In genomic region chr3:146049951-146050350, GRCm38 (mm10) we compare ENCODE assay signal across 27 mouse cellular contexts. TPM values are rescaled to one million over a fixed set of nuclear protein-coding genes. Genes with fewer than 3 reads are reported as not detected.
DNase-seq lines count a peak whose midpoint lies in the region; ATAC-seq lines count a peak whose summit lies in the region.
"Had no signal": no experiment of that assay in that cellular context is flagged by ENCODE, and none has a peak within 500 bp of the region (broad histone marks: within the 10 kb centered on the region; RNA-seq: fewer than 3 reads in every experiment).

No protein-coding gene starts in this region.

- H3K27me3 ChIP-seq in kidney, embryonic 14.5 days (ENCODE audit: control insufficient read depth, insufficient read depth, low read length) = no peaks in the 10 kb centered on the region
- no peaks in the 10 kb centered on the region for H3K27me3 ChIP-seq in intestine, embryonic 15.5 days (replicated peaks)
- H3K27me3 ChIP-seq: forebrain, embryonic 15.5 days had no signal

- H3K4me1 ChIP-seq in kidney, embryonic 14.5 days (ENCODE audit: control insufficient read depth, insufficient read depth, low read length) = peaks cover 6% of the 10 kb centered on the region; the same call in 1 of the 2 replicates
- H3K4me1 ChIP-seq in intestine, embryonic 15.5 days (replicated peaks) = peaks cover 9% of the 10 kb centered on the region

- H3K4me3 ChIP-seq in kidney, embryonic 14.5 days (ENCODE audit: low read length) = no peak overlapping the region
- H3K4me3 ChIP-seq in intestine, embryonic 15.5 days (replicated peaks) = no peak overlapping the region
- H3K4me3 ChIP-seq: embryonic facial prominence, embryonic 10.5 days; embryonic facial prominence, embryonic 13.5 days; erythroblast, embryonic 14.5 days; forebrain, embryonic 12.5 days; forebrain, embryonic 15.5 days; heart, adult 2 months; heart, embryonic 10.5 days; heart, embryonic 13.5 days had no signal

- no peak for ATAC-seq in kidney, embryonic 14.5 days (ENCODE audit: low FRiP score, low TSS enrichment)
- ATAC-seq in intestine, embryonic 15.5 days = peak; percentile 39; the same call in 1 of the 2 replicates
- no peak for ATAC-seq in inflammation-experienced regulatory T-cells, adult 6 months
- ATAC-seq: activated CD4-positive, CD25-positive, alpha-beta regulatory T cell, adult 4 months; forebrain, embryonic 15.5 days had no signal

- peak; percentile 35 for DNase-seq in kidney, adult 11 months
- DNase-seq in kidney, adult 9 months = peak; percentile 70
- DNase-seq in kidney, postnatal 4 days = no peak
- DNase-seq: adrenal gland, adult 8-10 months; adrenal gland, postnatal 25 days; cerebellum, adult 11-12 months; cerebellum, adult 8-10 months; cerebellum, postnatal 10 days; cerebellum, postnatal 36 days; embryo, embryonic 11 days; gastrocnemius, postnatal 10 days; gastrocnemius, postnatal 36 days; heart, adult 2 months; heart, postnatal 14 days; heart, postnatal 4 days had no signal

- no peak overlapping the region for H3K9ac ChIP-seq in kidney, embryonic 14.5 days (ENCODE audit: low read depth, low read length)
- no peak overlapping the region for H3K9ac ChIP-seq in intestine, embryonic 15.5 days
- H3K9ac ChIP-seq: embryonic facial prominence, embryonic 13.5 days; forebrain, embryonic 12.5 days; forebrain, embryonic 15.5 days; heart, embryonic 13.5 days; hindbrain, embryonic 14.5 days had no signal

- H3K9me3 ChIP-seq in kidney, embryonic 14.5 days (ENCODE audit: control insufficient read depth, low read length) = no peaks in the 10 kb centered on the region
- H3K9me3 ChIP-seq in intestine, embryonic 15.5 days = no peaks in the 10 kb centered on the region
- H3K9me3 ChIP-seq: embryonic facial prominence, embryonic 10.5 days; embryonic facial prominence, embryonic 13.5 days; forebrain, embryonic 12.5 days; forebrain, embryonic 15.5 days; heart, embryonic 10.5 days; heart, embryonic 13.5 days had no signal

- H3K27ac ChIP-seq in kidney, embryonic 14.5 days (ENCODE audit: low read depth, low read length) = no peak overlapping the region
- no peak overlapping the region for H3K27ac ChIP-seq in intestine, embryonic 15.5 days
- H3K27ac ChIP-seq: embryonic facial prominence, embryonic 10.5 days; embryonic facial prominence, embryonic 13.5 days; forebrain, embryonic 12.5 days; forebrain, embryonic 15.5 days; heart, adult 2 months; heart, embryonic 10.5 days; heart, embryonic 13.5 days; hindbrain, embryonic 14.5 days had no signal

- H3K4me2 ChIP-seq in kidney, embryonic 14.5 days (replicated peaks; ENCODE audit: low read depth, low read length) = no peak overlapping the region
- no peak overlapping the region for H3K4me2 ChIP-seq in intestine, embryonic 15.5 days (replicated peaks)
- H3K4me2 ChIP-seq: embryonic facial prominence, embryonic 13.5 days; forebrain, embryonic 12.5 days; forebrain, embryonic 15.5 days; heart, embryonic 13.5 days; hindbrain, embryonic 14.5 days had no signal

- no peaks in the 10 kb centered on the region for H3K36me3 ChIP-seq in kidney, embryonic 14.5 days (ENCODE audit: control insufficient read depth, insufficient read depth, low read length)
- H3K36me3 ChIP-seq in intestine, embryonic 15.5 days = no peaks in the 10 kb centered on the region
- H3K36me3 ChIP-seq: embryonic facial prominence, embryonic 10.5 days; embryonic facial prominence, embryonic 13.5 days; forebrain, embryonic 12.5 days; forebrain, embryonic 15.5 days; heart, embryonic 10.5 days; heart, embryonic 13.5 days had no signal

- WGBS in kidney, embryonic 14.5 days = 75% methylated on average over 5 of the region's 5 CpGs
- 57% methylated on average over 5 of the region's 5 CpGs for WGBS in intestine, embryonic 15.5 days

RNA-seq across cellular contexts. Expression of gene Wdr63, which starts 58.0 kb away (rescaled TPM):
- 0.44 TPM in 1 of 2 replicates, not detected in the other for polyA plus RNA-seq in kidney, embryonic 14.5 days (2014; fragmentation: Nextera tagmentation; extraction: Ambion mirVana)
- 0.38 TPM in 1 of 2 replicates, not detected in the other for polyA plus RNA-seq in intestine, embryonic 15.5 days (2015; fragmentation: Nextera tagmentation; extraction: Ambion mirVana)
- under 1 TPM in 1 of 3 experiments, not detected in 2; 0.44 TPM for polyA plus RNA-seq in inflammation-experienced regulatory T-cells, adult 6 months (2017; shearing (Covaris generic))
- polyA plus RNA-seq: activated CD4-positive, CD25-positive, alpha-beta regulatory T cell, adult 4 months; erythroblast, embryonic 14.5 days; heart, embryonic 13.5 days had no signal

Comparison
In these comparisons a context has a peak if more than half of its experiments do, and no peak if none do; other contexts are left out.
1. DNase-seq: peak in kidney, adult 11 months (single experiment) and kidney, adult 9 months (single experiment); none in kidney, postnatal 4 days (0 of 2).